Mouse (Mus musculus) splenic B cell, adult 2 months (primary cell): ENCODE results near the gene Arih2.

Experiments used
- DNase-seq: peaks from one replicate; pipeline ENCODE4 v3.0.0-alpha.2; 2011; ENCODE audit warnings: low read depth, low spot score
- H3K27me3 ChIP-seq: 2 replicates; pipeline ENCODE4 v1.6.1; 2012; ENCODE audit warnings: mild to moderate bottlenecking, low read length, moderate library complexity, mixed read lengths; ENCODE audit not compliant: control insufficient read depth, poor library complexity, insufficient read depth, severe bottlenecking
- H3K36me3 ChIP-seq: 2 replicates; pipeline ENCODE4 v1.6.1; 2012; ENCODE audit warnings: mild to moderate bottlenecking, low read length, moderate library complexity, mixed read lengths; ENCODE audit not compliant: control insufficient read depth, poor library complexity, insufficient read depth, severe bottlenecking

Gene Arih2

GRCm38 (mm10) chr9:108566815-108567776 lies 82.1 kb downstream of the Arih2 start, which contains the start of gene Ndufaf3:
TSS of gene Ndufaf3 (minus strand) at chr9:108567434.
- Histone ChIP-seq H3K36me3 (peaks cover 6% of the 10 kb centered on the region), H3K27me3 (no peaks in the 10 kb centered on the region)
- peak; percentile 96 for DNase-seq

- no peaks in the 10 kb centered on the region for H3K27me3 ChIP-seq
- H3K36me3 ChIP-seq = peaks cover 6% of the 10 kb centered on the region; the same call in 1 of the 2 replicates
- no peak for DNase-seq
Observed at GRCm38 (mm10) chr9:108565881-108566814, 83.0 kb downstream of the Arih2 start.

DNA sequence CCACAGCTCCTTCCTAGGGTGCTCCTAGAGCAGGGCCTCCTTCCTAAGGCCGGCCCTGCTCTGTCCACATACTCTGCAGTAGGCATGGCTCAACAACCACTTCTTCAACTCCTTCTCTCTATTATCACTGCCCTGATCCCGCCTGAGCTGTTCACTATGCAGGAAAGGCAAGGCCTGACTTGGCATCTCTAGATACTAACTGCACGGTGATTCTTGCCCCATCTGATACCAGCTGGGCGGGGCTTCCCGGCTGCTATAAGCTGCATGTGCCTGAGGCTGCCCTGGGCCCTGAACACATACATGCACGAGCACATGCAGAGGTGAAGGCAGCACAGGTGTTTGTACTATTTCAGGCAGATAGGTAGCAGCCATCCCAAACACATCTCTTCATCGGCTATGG lies 85.1 kb downstream of the Arih2 start:
- Histone ChIP-seq H3K27me3 (no peaks in the 10 kb centered on the region), H3K36me3 (peaks cover 10% of the 10 kb centered on the region; the same call in 1 of the 2 replicates)
- DNase-seq = no peak

GRCm38 (mm10) chr9:108563671-108564070 lies 85.5 kb downstream of the Arih2 start:
- no peaks in the 10 kb centered on the region for H3K27me3 ChIP-seq
- DNase-seq = no peak
- peaks cover 11% of the 10 kb centered on the region; the same call in 1 of the 2 replicates for H3K36me3 ChIP-seq

GRCm38 (mm10) chr9:108560227-108560841 lies 88.9 kb downstream of the Arih2 start, which contains the start of gene Impdh2:
TSS of gene Impdh2 (plus strand) at chr9:108560286.
- peak; percentile 98 for DNase-seq
- Histone ChIP-seq H3K27me3 (no peaks in the 10 kb centered on the region), H3K36me3 (peaks cover 23% of the 10 kb centered on the region)

DNA sequence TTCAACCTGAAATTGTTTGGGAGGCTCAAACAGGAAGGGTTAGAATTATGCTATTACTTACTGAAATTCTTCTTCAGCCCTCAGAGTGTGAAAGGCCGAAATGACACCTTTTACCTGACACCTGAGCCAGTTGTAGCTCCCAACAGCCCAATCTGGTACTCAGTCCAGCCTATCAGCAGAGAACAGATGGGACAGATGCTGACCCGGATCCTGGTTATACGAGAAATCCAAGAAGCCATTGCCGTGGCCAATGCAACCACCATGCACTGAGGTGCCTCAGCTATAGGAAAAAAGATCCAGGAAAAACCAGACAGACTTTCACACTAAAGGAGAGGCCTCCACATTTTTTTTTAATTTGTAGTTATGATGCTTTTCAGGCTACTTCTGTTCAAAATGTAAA lies 90.0 kb downstream of the Arih2 start:
- Histone ChIP-seq H3K36me3 (peaks cover 24% of the 10 kb centered on the region), H3K27me3 (no peaks in the 10 kb centered on the region)
- no peak for DNase-seq
